Mouse (Mus musculus) brown adipose tissue, adult 24 weeks (tissue): ENCODE data around the gene Chst15. TPM values are rescaled to one million over a fixed set of nuclear protein-coding genes. Genes with fewer than 3 reads are reported as not detected.

Experiments used
- H3K27ac ChIP-seq: fragments of 200-500 bp; replicated peaks from 2 replicates; pipeline ENCODE4 v1.5.1; 2012; ENCODE audit warnings: low read depth, mild to moderate bottlenecking, low read length
- H3K4me1 ChIP-seq: fragments of 200-500 bp; 2 replicates; pipeline ENCODE4 v1.6.1; 2012; ENCODE audit warnings: low read length, mixed read lengths; ENCODE audit not compliant: control insufficient read depth, insufficient read depth, insufficient read length
- H3K4me3 ChIP-seq: fragments of 200-500 bp; 2 replicates; pipeline ENCODE4 v1.5.1; 2012; ENCODE audit warnings: low read depth, mild to moderate bottlenecking, low read length, moderate library complexity; ENCODE audit not compliant: insufficient read depth
- polyA plus RNA-seq: library from polyadenylated mRNA; stranded (reverse); fragments of >200 nt; gene quantifications from 2 replicates; pipeline ENCODE4 v1.2.4, GENCODE M21; 2012; ENCODE audit not compliant: missing spikeins, insufficient read depth, insufficient read length

The Chst15 gene
- polyA plus RNA-seq, 1 experiment: 14.7 TPM

GRCm38 (mm10) chr7:132296661-132297443 lies 20.2 kb downstream of the Chst15 start:
- Histone ChIP-seq H3K4me3 (no peak overlapping the region), H3K27ac (peak overlapping the region; percentile 61), H3K4me1 (peaks cover 44% of the 10 kb centered on the region)

GRCm38 (mm10) chr7:132296132-132296531 lies 20.9 kb downstream of the Chst15 start:
- peak overlapping the region; percentile 61 for H3K27ac ChIP-seq
- H3K4me1 ChIP-seq: peaks cover 39% of the 10 kb centered on the region
- no peak overlapping the region for H3K4me3 ChIP-seq

DNA sequence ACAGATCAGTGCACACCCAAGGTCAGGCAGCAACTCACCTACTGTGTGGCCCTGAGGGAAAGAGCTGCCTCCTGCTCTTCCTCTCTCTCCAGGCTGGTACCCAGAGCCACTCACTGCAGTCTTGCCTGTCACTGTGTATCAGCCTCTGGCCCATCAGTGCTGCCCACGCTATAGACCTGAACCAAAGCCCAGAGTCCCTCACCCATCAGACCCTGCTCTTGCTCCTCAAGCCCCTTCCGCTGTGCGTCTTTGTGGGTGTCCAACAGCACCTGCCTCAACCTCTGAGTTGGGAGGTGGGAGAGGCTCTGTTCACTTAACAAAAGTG lies 29.7 kb downstream of the Chst15 start:
- Histone ChIP-seq H3K4me3 (no peak overlapping the region), H3K4me1 (peaks cover 47% of the 10 kb centered on the region), H3K27ac (no peak overlapping the region)

GRCm38 (mm10) chr7:132286630-132287339 lies 30.2 kb downstream of the Chst15 start:
- no peak overlapping the region for H3K4me3 ChIP-seq
- H3K4me1 ChIP-seq: peaks cover 47% of the 10 kb centered on the region
- peak overlapping the region; percentile 45 for H3K27ac ChIP-seq

- H3K4me1 ChIP-seq: peaks cover 45% of the 10 kb centered on the region
- no peak overlapping the region for H3K27ac ChIP-seq
- no peak overlapping the region for H3K4me3 ChIP-seq
These were observed 32.2 kb downstream of the Chst15 start for GRCm38 (mm10) chr7:132284795-132285194.

- Histone ChIP-seq H3K27ac (no peak overlapping the region), H3K4me3 (no peak overlapping the region), H3K4me1 (peaks cover 45% of the 10 kb centered on the region)
These were observed 32.8 kb downstream of the Chst15 start for GRCm38 (mm10) chr7:132284048-132284737.

GRCm38 (mm10) chr7:132282576-132282975 lies 34.5 kb downstream of the Chst15 start:
- Histone ChIP-seq H3K4me1 (peaks cover 36% of the 10 kb centered on the region), H3K4me3 (no peak overlapping the region), H3K27ac (0 out of 2 replicates have a peak overlapping the region, but pooled peaks have one; percentile 16)

GRCm38 (mm10) chr7:132282161-132282560 lies 34.9 kb downstream of the Chst15 start:
- Histone ChIP-seq H3K4me3 (no peak overlapping the region), H3K4me1 (peaks cover 37% of the 10 kb centered on the region), H3K27ac (no peak overlapping the region)

DNA sequence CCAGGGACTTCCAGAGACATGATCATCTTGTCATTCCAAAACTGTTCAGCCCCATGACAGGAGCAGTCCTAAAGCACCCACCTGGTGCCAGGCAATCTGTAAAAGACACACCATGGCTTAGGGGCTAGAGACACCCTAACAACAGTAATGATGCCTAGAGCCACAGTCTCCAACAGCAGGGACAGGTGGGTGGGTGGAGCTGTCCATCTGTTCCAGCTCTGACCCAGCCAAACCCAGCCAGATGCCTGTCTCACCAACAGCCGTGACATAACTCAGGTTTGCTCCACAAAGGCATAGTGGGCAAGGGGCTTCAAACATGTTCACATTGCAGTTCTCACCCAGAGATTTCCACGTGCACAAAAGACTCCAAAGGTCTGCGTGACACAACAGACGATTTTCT lies 35.3 kb downstream of the Chst15 start:
- no peak overlapping the region for H3K27ac ChIP-seq
- no peak overlapping the region for H3K4me3 ChIP-seq
- peaks cover 34% of the 10 kb centered on the region for H3K4me1 ChIP-seq

GRCm38 (mm10) chr7:132278658-132279057 lies 38.4 kb downstream of the Chst15 start:
- Histone ChIP-seq H3K4me3 (no peak overlapping the region), H3K27ac (0 out of 2 replicates have a peak overlapping the region, but pooled peaks have one; percentile 10), H3K4me1 (peaks cover 28% of the 10 kb centered on the region)

- H3K27ac ChIP-seq: no peak overlapping the region
- H3K4me1 ChIP-seq: peaks cover 18% of the 10 kb centered on the region
- no peak overlapping the region for H3K4me3 ChIP-seq
These were observed 40.7 kb downstream of the Chst15 start for GRCm38 (mm10) chr7:132276287-132276686.

- peak overlapping the region; percentile 17; the same call in 1 of the 2 replicates for H3K27ac ChIP-seq
- no peak overlapping the region for H3K4me3 ChIP-seq
- peaks cover 18% of the 10 kb centered on the region for H3K4me1 ChIP-seq
These were observed 43.1 kb downstream of the Chst15 start for GRCm38 (mm10) chr7:132273741-132274513.

- Histone ChIP-seq H3K4me3 (no peak overlapping the region), H3K4me1 (peaks cover 26% of the 10 kb centered on the region), H3K27ac (no peak overlapping the region)
These were observed 44.0 kb downstream of the Chst15 start for GRCm38 (mm10) chr7:132272984-132273383.

GRCm38 (mm10) chr7:132270364-132270763 lies 46.7 kb downstream of the Chst15 start:
- no peak overlapping the region for H3K27ac ChIP-seq

DNA sequence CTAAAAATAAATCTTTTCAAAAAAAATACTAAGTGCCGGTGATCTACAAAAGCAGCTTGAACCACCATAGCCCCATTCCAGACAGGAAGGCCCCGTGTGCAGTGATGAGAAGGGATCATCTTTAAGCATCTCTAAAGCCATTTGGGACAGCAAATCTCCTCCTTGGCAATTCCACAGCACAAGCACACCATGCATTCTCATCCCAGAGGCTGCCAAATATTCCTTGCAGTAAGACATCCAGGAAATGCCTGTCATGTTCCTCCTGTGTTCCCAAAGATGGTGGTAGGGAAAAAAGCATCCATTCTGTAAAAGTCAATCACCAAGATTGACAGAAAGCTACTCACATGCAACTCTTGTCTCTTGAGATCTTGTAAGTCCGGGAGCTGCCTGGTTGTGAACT lies 47.4 kb downstream of the Chst15 start:
- no peak overlapping the region for H3K4me3 ChIP-seq
- H3K4me1 ChIP-seq: peaks cover 19% of the 10 kb centered on the region
- H3K27ac ChIP-seq: no peak overlapping the region

More at GRCm38 (mm10) chr7:132270364-132270763, 46.7 kb downstream of the Chst15 start:
- Histone ChIP-seq H3K4me1 (peaks cover 25% of the 10 kb centered on the region), H3K4me3 (no peak overlapping the region)
